Mouse (Mus musculus) heart, embryonic 11.5 days (tissue): ENCODE measurements at regions not wholly inside any gene's neighbourhood (a gene's known extent, or its start where the extent isn't known, plus 50 kb on each side); places are given as distances from the start of the nearest gene placed in this dataset.

ENCODE experiments used
- ATAC-seq: fragments of 200-750 bp; cut with Nextera tagmentation; replicated peaks from 2 replicates; pipeline ENCODE4 v1.8.0; 2017; ENCODE audit warnings: moderate library complexity; ENCODE audit not compliant: insufficient number of reproducible peaks, low FRiP score, low TSS enrichment
- H3K27ac ChIP-seq: fragments of 300-500 bp; sonication (generic); 2 replicates; pipeline ENCODE4 v1.5.1; 2014; ENCODE audit warnings: mild to moderate bottlenecking, low read depth, low read length
- H3K27me3 ChIP-seq: fragments of 300-500 bp; sonication (generic); 2 replicates; pipeline ENCODE4 v1.6.1; 2014; ENCODE audit warnings: mild to moderate bottlenecking, low read length, mixed read lengths; ENCODE audit not compliant: control insufficient read depth, insufficient read depth
- H3K36me3 ChIP-seq: fragments of 300-500 bp; sonication (generic); 2 replicates; pipeline ENCODE4 v1.6.1; 2014; ENCODE audit warnings: mild to moderate bottlenecking, low read length, moderate library complexity, mixed read lengths; ENCODE audit not compliant: control insufficient read depth, insufficient read depth
- H3K4me1 ChIP-seq: fragments of 300-500 bp; sonication (generic); 2 replicates; pipeline ENCODE4 v1.6.1; 2014; ENCODE audit warnings: low read length; ENCODE audit not compliant: control insufficient read depth, insufficient read depth
- H3K4me2 ChIP-seq: fragments of 300-500 bp; sonication (generic); 2 replicates; pipeline ENCODE4 v1.6.1; 2014; ENCODE audit warnings: mild to moderate bottlenecking, moderate library complexity
- H3K4me3 ChIP-seq: fragments of 300-500 bp; sonication (generic); 2 replicates; pipeline ENCODE4 v1.5.1; 2014; ENCODE audit warnings: low read depth, low read length
- H3K9ac ChIP-seq: fragments of 300-500 bp; sonication (generic); 2 replicates; pipeline ENCODE4 v1.6.1; 2014; ENCODE audit warnings: mild to moderate bottlenecking, low read depth, low read length, moderate library complexity
- H3K9me3 ChIP-seq: fragments of 300-500 bp; sonication (generic); replicated peaks from 2 replicates; pipeline ENCODE4 v1.6.1; 2016; ENCODE audit warnings: low read length; ENCODE audit not compliant: control insufficient read depth
- WGBS: fragments of 180-500 bp; shearing (Covaris S2); extraction: QIAGEN DNeasy Blood & Tissue Kit; methylation state at CpG from one replicate; pipeline ENCODE4 v1.1.7; 2014; ENCODE audit not compliant: insufficient replicate concordance; 5-methylcytosine and 5-hydroxymethylcytosine counted together

DNA sequence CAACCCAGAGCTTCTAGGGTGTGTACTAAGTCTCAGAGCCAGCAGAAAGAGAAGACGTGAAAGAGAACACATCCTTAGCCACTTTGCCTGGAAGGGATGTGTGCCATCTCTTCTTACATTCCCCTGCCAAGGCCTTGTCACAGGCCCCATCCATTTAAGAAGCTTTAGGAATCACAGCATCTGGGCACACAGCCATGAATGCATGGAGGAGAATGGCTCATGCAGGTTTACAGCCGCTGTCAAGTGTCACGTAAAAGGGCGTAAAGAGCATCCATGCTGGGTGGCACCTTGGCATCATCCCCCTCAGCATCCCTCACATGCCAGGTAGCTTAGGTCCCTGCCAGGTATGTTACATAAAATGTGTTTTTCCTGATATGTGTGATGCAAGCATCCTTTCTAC lies 66.1 kb upstream of the Spats2l start:
- H3K9ac ChIP-seq, result no peak overlapping the region
- H3K36me3 ChIP-seq, result no peaks in the 10 kb centered on the region
- WGBS, result 86% methylated on average over 4 of the region's 4 CpGs
- no peak overlapping the region for H3K4me3 ChIP-seq
- H3K27me3 ChIP-seq, result no peaks in the 10 kb centered on the region
- H3K4me2 ChIP-seq, result no peak overlapping the region
- no peak overlapping the region for H3K27ac ChIP-seq
- no peak for ATAC-seq
- H3K9me3 ChIP-seq, result no peaks in the 10 kb centered on the region
- H3K4me1 ChIP-seq, result no peaks in the 10 kb centered on the region

DNA sequence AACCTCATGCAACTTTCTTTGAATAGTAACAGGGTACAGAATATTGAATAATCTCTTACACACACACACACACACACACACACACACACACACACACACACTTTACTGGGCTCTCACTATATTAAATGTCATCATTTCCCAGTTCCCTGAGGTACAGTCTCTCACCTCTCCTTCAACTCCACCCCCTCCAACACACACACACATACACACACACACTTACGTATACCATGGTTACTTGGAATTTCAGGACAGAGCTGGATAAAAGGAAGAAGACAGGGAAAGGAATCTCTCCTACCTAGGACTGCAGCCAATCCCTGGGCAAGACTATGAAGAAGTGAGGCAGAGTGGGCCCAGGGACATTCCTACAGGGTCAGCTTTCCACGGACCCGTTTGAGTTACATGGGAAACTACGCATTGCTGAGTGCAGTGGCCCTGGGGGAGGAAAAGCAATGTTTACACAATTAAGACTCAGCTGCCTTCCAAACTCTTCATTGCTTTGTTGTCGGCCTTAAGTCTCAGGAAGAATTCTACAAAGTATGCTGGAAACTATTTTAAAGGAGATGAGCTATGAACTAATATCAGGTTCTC lies 61.0 kb upstream of the Spats2l start:
- Histone ChIP-seq H3K4me1 (no peaks in the 10 kb centered on the region), H3K9me3 (no peaks in the 10 kb centered on the region), H3K9ac (no peak overlapping the region), H3K36me3 (no peaks in the 10 kb centered on the region), H3K27ac (no peak overlapping the region), H3K4me2 (no peak overlapping the region), H3K4me3 (no peak overlapping the region), H3K27me3 (no peaks in the 10 kb centered on the region)
- no peak for ATAC-seq
- WGBS, result 58% methylated on average over 5 of the region's 5 CpGs

DNA sequence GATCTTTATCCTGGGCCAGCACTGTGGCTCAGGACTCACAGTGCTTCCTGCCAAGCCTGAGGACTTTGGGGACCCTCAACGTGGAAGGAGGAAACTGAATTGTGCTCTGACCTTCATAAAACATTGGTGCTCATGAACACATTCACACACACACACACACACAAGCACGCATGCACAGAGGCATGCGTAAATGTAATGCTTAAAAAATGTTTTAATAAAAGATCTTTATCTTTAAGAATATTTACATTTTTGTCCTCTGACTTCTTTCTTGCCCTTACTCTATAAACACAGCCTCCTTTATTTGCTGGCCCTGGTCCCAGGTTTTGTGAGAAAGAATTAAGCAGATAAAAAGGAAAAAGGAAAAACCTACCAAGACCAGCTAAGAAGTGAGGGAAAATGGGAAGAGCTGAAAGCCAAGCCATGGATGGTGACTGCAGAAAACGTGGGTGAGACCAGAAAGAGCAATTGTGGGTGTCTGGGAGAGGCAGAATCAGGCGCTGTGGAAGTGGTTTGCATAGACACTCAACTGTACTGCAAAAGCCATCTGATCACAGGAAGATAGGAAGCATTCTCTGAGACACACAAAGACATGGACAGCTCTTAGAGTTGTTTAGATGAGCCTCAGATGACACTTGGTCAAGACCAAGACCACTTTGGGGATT lies 56.7 kb upstream of the Spats2l start:
- Histone ChIP-seq H3K9ac (no peak overlapping the region), H3K4me1 (no peaks in the 10 kb centered on the region), H3K36me3 (no peaks in the 10 kb centered on the region), H3K27ac (no peak overlapping the region), H3K27me3 (no peaks in the 10 kb centered on the region), H3K4me2 (no peak overlapping the region), H3K4me3 (no peak overlapping the region), H3K9me3 (no peaks in the 10 kb centered on the region)
- ATAC-seq, result no peak
- WGBS, result 71% methylated on average over 5 of the region's 5 CpGs

DNA sequence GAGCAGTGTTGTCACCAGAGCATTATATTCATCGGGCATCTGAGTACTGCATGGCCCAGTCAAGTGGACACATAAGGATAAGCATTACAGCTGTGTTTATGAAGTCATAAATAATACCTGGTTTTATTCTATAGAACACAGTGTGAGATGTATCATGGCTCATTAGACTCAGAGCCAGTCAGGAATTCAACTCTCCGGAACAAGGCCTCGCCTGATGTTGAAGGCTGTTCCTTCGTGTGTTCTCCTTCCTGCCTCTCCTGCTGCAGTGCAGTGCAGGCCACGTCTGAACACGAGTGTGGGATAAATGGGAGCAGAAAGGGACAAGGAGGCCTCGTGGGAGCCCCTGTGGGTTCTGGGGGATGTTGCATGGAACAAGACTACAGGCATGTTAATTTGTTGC lies 55.6 kb upstream of the Spats2l start:
- H3K9me3 ChIP-seq, result no peaks in the 10 kb centered on the region
- no peaks in the 10 kb centered on the region for H3K27me3 ChIP-seq
- no peak overlapping the region for H3K4me3 ChIP-seq
- H3K4me2 ChIP-seq, result no peak overlapping the region
- no peak overlapping the region for H3K9ac ChIP-seq
- H3K36me3 ChIP-seq, result no peaks in the 10 kb centered on the region
- no peaks in the 10 kb centered on the region for H3K4me1 ChIP-seq
- H3K27ac ChIP-seq, result no peak overlapping the region
- no peak for ATAC-seq
- 71% methylated on average over 7 of the region's 7 CpGs for WGBS
